Mouse (Mus musculus) layer of hippocampus, postnatal 10 days (tissue): ENCODE measurements around the gene Gtf3c1. TPM values are rescaled to one million over a fixed set of nuclear protein-coding genes. Genes with fewer than 3 reads are reported as not detected.
A peak's percentile ranks its signal among the peaks of the same experiment; 100 is the strongest.
"Not testable (repeated sequence)": the region's sequence is repeated elsewhere in the genome, so short reads cannot be mapped to it uniquely, and the experiment has no call there.

ENCODE experiments used
- DNase-seq, 2 experiments: peaks; one replicate each; pipeline ENCODE4 v3.0.0; 2021; ENCODE audit warnings: low spot score in 2 of 2
- long read RNA-seq: library from polyadenylated mRNA; stranded (forward); transcript quantifications from one replicate; pipeline ENCODE4 v2.0.0, GENCODE M21; 2023
- total RNA-seq, 2 experiments: library from RNA; stranded (reverse); gene quantifications; 2 replicates each; pipeline ENCODE4 v1.2.3; 2021

Gtf3c1 gene
- 10 to 100 TPM; 79.0 to 87.7 TPM for total RNA-seq
- long read RNA-seq, full-length matches to known transcripts: 6 of 27 reads
- long read RNA-seq, partial matches to known transcripts: 14 of 27 reads
- long read RNA-seq, other reads (novel, unspliced or antisense): 7 of 27 reads

GRCm38 (mm10) chr7:125707593-125708022 lies at the start of gene Gtf3c1, which contains the start of gene D430042O09Rik:
Gene Gtf3c1 (minus strand): TSS chr7:125707780.
Gene D430042O09Rik (plus strand): TSS chr7:125707888.
- peak; percentile 100 for DNase-seq

DNA sequence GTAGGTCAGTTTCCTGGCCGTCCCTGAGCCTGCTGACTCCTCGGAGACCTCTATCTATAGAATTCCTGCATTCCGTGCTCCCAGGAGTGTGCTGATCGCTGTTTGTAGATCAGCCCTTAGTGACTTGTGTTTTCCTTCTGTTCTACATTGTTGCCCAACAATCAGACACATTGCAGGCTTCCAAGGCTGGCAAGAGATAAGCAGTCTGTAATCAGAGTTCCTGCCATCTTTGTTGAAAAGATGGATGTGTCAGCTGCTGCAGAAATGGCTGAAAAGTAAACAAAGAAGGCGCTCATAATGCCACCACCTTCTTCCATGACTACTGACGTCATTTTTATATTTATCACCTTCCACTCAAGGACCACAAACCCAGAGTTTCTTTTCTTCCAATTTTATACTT lies 49.2 kb upstream of the Gtf3c1 start:
- no peak for DNase-seq

DNA sequence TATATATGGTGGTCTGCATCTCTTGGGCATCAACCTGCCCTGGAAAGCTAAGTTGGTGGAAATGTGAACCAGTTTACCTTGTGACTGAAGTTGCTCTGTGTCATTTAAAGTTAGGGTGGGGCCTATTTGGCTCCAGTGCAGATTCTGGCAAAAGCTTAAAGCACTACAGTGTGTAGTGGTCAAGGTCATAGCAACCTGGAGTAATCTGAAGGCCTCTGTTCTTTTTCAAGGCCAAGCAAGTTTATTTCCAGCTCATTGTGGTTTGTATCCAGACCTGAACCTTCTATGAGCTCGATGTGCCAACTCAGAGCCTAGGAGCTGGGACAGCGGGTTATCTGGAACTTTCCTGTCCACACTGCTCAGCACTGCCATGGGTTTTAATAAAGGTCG lies 45.7 kb upstream of the Gtf3c1 start:
- DNase-seq: no peak

GRCm38 (mm10) chr7:125752699-125753325 lies 45.2 kb upstream of the Gtf3c1 start:
- no peak for DNase-seq

GRCm38 (mm10) chr7:125748186-125748585 lies 40.6 kb upstream of the Gtf3c1 start:
- DNase-seq: no peak

DNA sequence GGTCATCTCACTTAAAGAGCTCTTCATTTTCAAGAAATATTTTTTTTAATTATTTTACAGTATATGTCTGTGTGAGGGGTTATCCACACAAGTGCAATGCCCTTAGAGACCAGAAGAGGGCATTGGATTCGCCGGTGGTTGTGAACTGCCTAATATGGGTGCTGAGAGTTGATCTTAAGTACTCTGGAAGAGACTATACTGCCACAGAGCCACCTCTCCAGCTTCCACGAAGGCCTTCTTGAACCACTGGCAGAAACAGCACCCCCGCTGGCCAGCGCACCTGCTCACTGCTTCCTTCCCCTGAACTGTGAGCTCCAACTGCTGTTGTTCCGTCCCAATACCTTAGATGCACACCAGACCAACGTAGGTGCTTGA lies 39.7 kb upstream of the Gtf3c1 start:
- DNase-seq: no peak

DNA sequence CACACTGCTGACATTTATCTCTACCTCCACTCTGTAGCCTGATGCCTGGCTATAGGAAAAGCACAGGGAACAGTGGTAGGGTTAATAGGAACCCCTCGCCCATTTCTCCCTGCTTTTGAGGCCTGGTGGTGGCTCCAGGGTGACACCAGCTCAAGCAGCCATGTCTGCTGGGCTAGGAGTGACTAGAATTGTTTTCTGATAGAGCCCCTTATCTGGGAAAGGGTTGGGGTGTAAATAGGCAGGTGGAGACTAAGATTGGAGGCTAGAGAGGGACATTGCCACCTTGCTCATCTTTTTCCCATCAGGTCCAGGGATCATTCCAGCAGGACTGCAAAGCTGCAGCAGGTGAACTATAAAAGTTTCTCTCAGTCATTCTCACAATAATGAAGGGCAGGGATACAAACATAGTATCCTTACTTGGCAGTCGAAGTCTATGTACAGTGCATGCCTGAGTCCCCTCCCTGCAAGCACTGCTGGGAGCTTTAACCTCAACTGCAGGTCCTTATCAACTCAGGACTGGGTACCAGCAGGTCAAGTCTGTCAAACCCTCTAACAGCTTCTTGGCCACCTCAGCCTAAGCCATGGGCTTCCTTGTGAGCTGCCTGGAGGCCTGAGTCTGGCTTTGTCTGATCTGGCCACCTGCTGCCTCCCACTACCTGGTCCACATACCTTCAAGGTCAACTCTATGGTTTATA lies 39.2 kb upstream of the Gtf3c1 start:
- no peak for DNase-seq

DNA sequence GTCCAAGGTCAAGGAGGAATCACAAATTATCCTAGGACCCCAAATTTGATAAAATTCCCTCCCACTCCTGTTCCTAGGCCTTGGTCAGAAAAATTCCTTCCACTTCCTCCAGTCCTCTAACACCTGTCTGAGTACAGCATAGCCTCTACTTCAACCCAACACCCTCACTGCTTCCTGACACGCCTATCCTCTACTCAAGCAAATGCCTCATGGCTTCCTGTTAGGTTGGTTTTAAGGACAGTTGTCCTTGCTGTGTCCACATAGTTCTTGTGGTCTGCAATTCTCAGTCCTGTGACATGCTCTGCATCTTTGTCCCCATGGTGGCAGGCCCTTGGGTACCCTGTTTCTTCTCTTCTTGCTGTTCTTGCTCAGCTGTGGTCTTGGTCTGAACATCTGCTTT lies 37.2 kb upstream of the Gtf3c1 start:
- DNase-seq: no peak

DNA sequence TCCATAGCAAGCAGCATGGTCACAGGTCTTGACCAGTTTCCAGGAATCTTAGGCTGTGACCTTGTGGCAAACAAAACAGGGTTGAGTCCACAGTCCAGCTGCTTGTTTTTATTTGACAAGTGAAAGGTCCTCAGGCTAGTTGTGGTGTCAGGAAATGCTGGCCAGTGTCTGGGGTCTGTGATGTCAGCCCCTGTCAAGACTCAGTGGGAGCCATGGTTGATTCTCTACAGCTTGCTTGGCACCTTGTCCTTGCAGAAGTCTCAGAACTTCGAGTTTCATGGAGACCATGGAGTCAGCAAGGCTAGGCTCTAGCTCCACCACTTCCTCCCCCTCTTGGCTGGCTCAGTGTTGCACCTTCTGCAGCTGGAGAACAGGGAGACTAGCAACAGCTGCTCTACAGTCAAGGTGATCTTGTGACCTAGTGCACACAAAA lies 33.7 kb upstream of the Gtf3c1 start:
- DNase-seq: no peak

- DNase-seq: no peak
Observed at GRCm38 (mm10) chr7:125740521-125740920, 32.9 kb upstream of the Gtf3c1 start.

- DNase-seq: no peak
Observed at GRCm38 (mm10) chr7:125736366-125737015, 28.9 kb upstream of the Gtf3c1 start.

DNA sequence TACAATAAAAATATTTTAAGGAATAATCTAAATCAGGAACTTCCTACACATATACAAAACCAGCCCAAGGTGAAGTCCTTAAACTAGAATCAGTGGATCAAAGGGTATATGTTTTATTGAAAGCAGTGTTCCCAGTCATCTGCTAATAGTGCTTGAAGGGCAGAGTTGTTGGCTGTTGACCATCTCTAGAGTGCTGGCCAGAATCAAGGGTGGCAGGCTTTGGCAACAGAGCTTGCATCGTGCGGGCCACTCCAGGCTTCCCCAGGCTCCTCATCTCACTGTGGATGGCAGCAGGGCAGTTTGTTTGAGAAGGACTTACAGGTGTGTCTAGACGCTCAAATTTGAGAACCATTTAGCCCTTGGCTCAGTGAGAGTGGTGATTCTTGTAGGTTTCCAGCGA lies 26.2 kb upstream of the Gtf3c1 start:
- DNase-seq: no peak

DNA sequence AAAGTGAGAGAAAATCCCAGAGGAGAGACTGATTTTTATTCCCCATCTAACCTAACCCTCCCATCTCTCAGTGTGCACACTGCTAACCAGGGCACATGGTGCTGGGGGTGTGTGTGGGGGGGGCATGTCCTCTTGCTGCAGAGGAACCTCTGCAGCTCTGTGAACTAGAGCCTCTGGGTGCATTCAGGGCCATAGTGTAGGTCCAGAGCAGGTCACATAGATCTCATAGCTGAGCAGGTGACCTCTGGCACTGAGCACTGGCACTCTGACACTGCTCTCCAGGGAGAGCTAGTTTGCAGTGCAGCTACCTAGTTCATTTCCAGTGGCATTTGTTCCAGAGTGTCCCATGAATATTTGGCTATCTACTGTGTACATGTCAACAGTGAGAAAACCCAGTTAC lies 24.1 kb upstream of the Gtf3c1 start:
- no peak for DNase-seq

DNA sequence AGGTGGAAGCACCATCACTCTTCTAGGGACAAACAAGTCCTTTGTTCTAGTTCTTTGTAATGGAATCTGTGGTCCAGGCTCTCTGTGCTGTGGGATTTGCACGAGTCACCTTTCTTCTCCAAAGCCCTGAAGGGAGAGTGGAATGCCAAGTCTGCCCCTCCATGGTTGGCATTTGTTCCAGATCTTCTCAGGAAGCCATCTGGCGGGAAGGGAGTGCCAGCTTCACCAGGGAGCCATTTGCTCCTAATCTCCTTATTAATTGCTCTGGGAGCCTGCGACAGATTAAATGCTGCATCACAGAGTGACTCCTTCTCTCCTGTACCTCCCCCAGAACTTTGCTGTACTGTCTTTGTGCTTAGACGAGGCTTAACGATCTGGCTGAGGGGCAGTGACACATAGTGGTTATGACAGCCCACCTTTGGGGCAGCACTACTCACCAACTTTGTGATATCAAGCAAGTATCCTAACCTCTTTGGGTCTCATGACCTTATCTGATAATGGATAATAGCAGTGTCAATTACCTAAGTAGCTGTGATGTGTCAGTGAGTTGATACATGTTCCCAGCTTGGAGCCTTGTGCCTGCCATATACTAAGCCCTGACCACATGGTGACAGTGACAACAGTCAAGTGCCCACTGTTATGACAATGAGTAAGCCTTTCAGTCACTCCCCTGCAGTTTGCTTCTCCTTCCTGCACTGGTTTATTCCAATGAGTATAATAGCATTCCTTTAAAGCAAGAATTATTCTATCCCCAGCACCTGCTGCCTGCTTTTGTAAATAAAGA lies 15.8 kb upstream of the Gtf3c1 start:
- DNase-seq: peak; percentile 49 to 51

- DNase-seq: peak in 1 of 2 experiments; percentile 47
Observed at GRCm38 (mm10) chr7:125722127-125722526, 14.5 kb upstream of the Gtf3c1 start.

GRCm38 (mm10) chr7:125721033-125721432 lies 13.5 kb upstream of the Gtf3c1 start:
- no peak for DNase-seq

GRCm38 (mm10) chr7:125720370-125720769 lies 12.8 kb upstream of the Gtf3c1 start:
- peak; percentile 20 to 21 for DNase-seq

DNA sequence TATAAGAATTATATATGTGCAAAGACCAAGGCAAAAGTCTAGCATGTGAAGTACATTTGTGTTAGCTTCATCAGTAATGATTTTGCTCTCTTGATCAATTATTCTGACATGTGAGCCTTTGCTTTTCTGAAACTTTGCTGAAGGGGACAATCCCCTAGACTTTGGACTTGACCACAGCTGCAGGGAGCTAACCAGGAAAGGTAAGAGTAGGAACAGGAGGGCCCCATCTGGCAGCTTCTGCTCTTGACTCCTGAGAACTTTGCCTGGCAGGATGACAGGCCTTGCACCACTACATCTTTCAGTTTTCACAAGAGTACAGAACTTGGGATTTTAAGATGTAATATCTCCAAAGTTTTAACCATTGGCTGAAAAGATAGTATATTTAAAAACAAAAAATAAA lies 10.0 kb upstream of the Gtf3c1 start:
- DNase-seq: no peak

- no peak for DNase-seq
Observed at GRCm38 (mm10) chr7:125716724-125717123, 9.1 kb upstream of the Gtf3c1 start.

- DNase-seq: no peak
Observed at GRCm38 (mm10) chr7:125714803-125715202, 7.2 kb upstream of the Gtf3c1 start.

DNA sequence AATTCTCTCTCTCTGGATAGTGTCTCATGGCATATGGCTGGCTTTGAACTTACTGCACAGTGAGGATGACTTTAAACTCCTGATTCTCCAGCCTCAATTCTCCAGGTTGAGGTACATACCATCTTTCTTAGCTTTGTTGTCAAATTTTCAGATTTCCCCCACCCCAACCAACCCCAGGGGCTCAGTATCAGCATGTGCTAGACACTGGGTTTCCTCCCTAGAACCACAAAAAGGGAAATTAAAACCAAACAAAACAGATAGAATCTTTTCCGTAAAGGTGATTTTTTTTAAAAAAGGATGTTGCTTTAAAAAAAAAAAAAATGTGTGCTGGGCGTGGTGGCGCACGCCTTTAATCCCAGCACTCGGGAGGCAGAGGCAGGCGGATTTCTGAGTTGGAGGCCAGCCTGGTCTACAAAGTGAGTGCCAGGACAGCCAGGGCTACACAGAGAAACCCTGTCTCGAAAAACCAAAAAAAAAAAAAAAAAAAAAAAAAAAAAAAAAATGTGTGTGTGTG lies 6.0 kb upstream of the Gtf3c1 start:
- not testable (repeated sequence) for DNase-seq
